Mouse (Mus musculus) megakaryocyte progenitor cell, adult 5-6 weeks (primary cell): ENCODE data around the gene Cyth4. TPM values are rescaled to one million over a fixed set of nuclear protein-coding genes. Genes with fewer than 3 reads are reported as not detected.

Experiments
- total RNA-seq, 2 experiments: library from RNA; stranded (forward) in 1 of 2; stranded (reverse) in 1 of 2; fragments of 157-497, 149-512 nt in 1 of 2; fragments of 200-1000 nt in 1 of 2; gene quantifications; 2 replicates each; pipeline versions ENCODE4 v1.2.3 to v1.2.4; 2015 to 2017

Gene Cyth4
- total RNA-seq, 2 experiments from 2014 or later = 45.8 to 87.2 TPM

Other genes starting within 250 kb of the Cyth4 start
- gene Tex33, start 201.1 kb upstream of the Cyth4 start, total RNA-seq (2015) = not detected in 2 replicates
- not detected in 2 replicates for gene Tex33, start 201.1 kb upstream of the Cyth4 start, total RNA-seq (2017)
- gene Tst, start 191.1 kb upstream of the Cyth4 start, total RNA-seq (2015) = 23.3 and 37.7 TPM in 2 replicates
- gene Tst, start 191.1 kb upstream of the Cyth4 start, total RNA-seq (2017) = 9.8 and 16.2 TPM in 2 replicates
- gene Mpst, start 190.6 kb upstream of the Cyth4 start, total RNA-seq (2015) = 3.4 and 5.9 TPM in 2 replicates
- gene Mpst, start 190.6 kb upstream of the Cyth4 start, total RNA-seq (2017) = 22.7 and 37.3 TPM in 2 replicates
- 7.6 and 8.0 TPM in 2 replicates for gene Kctd17, start 168.5 kb upstream of the Cyth4 start, total RNA-seq (2015)
- gene Kctd17, start 168.5 kb upstream of the Cyth4 start, total RNA-seq (2017) = 8.3 and 10.3 TPM in 2 replicates
- not detected in 2 replicates for gene Tmprss6, start 128.4 kb upstream of the Cyth4 start, total RNA-seq (2015)
- not detected in 2 replicates for gene Tmprss6, start 128.4 kb upstream of the Cyth4 start, total RNA-seq (2017)
- gene Il2rb, start 101.8 kb upstream of the Cyth4 start, total RNA-seq (2015) = 0.54 TPM in 2 replicates
- 0.04 and 0.10 TPM in 2 replicates for gene Il2rb, start 101.8 kb upstream of the Cyth4 start, total RNA-seq (2017)
- gene C1qtnf6, start 65.6 kb upstream of the Cyth4 start, total RNA-seq (2015) = 4.8 and 5.3 TPM in 2 replicates
- gene C1qtnf6, start 65.6 kb upstream of the Cyth4 start, total RNA-seq (2017) = 0.30 and 0.46 TPM in 2 replicates
- gene Sstr3, start 52.4 kb upstream of the Cyth4 start, total RNA-seq (2015) = not detected in 2 replicates
- not detected in 2 replicates for gene Sstr3, start 52.4 kb upstream of the Cyth4 start, total RNA-seq (2017)
- 402 and 432 TPM in 2 replicates for gene Rac2, start 24.3 kb upstream of the Cyth4 start, total RNA-seq (2015)
- 164 and 243 TPM in 2 replicates for gene Rac2, start 24.3 kb upstream of the Cyth4 start, total RNA-seq (2017)
- not detected in 2 replicates for gene Elfn2, start 121.7 kb downstream of the Cyth4 start, total RNA-seq (2015)
- 0.04 TPM in 1 of 2 replicates, not detected in the other for gene Elfn2, start 121.7 kb downstream of the Cyth4 start, total RNA-seq (2017)
- gene Mfng, start 176.4 kb downstream of the Cyth4 start, total RNA-seq (2015) = 13.3 and 13.6 TPM in 2 replicates
- 10.0 and 10.5 TPM in 2 replicates for gene Mfng, start 176.4 kb downstream of the Cyth4 start, total RNA-seq (2017)
- 0.20 and 0.78 TPM in 2 replicates for gene Card10, start 206.0 kb downstream of the Cyth4 start, total RNA-seq (2015)
- 0.12 and 0.14 TPM in 2 replicates for gene Card10, start 206.0 kb downstream of the Cyth4 start, total RNA-seq (2017)
- gene Cdc42ep1, start 245.6 kb downstream of the Cyth4 start, total RNA-seq (2015) = not detected in 2 replicates
- not detected in 2 replicates for gene Cdc42ep1, start 245.6 kb downstream of the Cyth4 start, total RNA-seq (2017)